Mouse (Mus musculus): ENCODE measurements around the gene Pxk. TPM values are rescaled to one million over a fixed set of nuclear protein-coding genes. Genes with fewer than 3 reads are reported as not detected.

The Pxk gene
- total RNA-seq, 2 experiments from 2014 or later: 21.4 to 26.2 TPM

DNA sequence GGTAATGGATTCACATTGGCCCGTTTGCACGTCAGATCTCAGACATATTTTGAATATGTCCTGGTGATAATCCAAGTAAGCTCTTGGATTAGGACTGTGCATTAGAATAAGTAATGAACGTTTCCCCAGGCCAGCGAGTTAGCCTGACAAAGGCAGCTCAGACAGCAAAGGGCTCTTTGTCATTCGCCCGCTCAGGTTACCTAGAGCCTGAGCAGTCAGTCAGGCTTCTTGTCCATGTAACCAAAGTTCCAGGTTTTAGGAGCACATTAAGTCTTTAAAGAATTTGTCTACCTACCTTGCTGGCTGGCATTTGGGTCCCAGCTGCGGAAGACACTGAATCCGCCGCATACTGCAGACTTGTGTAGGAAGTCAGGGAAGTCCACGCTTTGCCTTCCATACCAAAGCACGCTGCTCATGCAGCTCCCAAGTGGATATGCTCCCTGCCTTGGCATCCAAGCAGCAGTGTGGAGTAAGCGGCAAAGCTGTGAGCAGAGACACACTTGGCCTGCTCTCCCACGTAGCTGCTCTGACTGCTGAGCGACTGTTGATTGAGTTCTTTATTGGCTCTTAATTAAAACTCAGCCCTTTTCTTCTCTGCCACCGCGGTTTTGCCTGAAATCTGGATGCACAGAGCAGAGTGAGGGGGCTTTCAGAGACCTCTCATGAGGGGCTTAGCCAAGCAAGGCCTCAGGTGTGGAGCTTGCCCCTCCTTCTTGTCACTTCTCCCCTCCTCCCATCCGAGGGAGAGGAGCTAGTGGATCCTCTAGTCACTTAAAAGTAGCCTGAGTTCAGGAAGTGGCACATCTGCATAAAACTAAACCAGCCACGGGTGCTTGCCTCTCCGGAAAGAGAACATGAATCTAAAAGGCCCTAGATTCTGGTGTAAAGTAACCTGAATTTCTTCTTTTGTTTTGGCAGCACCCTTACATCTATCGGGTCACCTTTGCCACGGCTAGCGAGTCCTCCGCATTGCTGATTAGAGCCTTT is 42.0 kb downstream of the Pxk start:
- intact Hi-C loops (cut with DNase I): no loop called here
- DNase-seq: no peak

DNA sequence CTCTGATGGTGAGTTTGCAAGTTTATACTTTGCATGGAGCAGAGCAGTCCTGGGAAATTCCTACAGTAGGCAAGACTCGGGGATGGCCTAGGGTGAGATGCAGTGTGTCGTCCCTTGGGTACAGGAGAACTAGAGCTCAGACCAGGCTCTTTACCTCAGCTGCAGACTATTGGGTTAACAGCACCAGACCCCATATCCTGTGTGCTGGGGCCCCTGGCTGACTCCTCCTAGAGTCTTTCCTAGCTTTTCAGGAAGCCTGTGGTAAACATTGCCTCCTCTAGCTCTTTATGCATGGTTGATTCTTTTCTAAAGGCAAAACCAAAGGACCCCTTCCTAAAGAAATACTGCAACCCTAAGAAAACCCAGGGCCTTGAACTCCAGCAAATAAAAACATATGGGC is 43.1 kb downstream of the Pxk start:
- no peak for DNase-seq
- intact Hi-C loops (cut with DNase I): no loop called here

DNA sequence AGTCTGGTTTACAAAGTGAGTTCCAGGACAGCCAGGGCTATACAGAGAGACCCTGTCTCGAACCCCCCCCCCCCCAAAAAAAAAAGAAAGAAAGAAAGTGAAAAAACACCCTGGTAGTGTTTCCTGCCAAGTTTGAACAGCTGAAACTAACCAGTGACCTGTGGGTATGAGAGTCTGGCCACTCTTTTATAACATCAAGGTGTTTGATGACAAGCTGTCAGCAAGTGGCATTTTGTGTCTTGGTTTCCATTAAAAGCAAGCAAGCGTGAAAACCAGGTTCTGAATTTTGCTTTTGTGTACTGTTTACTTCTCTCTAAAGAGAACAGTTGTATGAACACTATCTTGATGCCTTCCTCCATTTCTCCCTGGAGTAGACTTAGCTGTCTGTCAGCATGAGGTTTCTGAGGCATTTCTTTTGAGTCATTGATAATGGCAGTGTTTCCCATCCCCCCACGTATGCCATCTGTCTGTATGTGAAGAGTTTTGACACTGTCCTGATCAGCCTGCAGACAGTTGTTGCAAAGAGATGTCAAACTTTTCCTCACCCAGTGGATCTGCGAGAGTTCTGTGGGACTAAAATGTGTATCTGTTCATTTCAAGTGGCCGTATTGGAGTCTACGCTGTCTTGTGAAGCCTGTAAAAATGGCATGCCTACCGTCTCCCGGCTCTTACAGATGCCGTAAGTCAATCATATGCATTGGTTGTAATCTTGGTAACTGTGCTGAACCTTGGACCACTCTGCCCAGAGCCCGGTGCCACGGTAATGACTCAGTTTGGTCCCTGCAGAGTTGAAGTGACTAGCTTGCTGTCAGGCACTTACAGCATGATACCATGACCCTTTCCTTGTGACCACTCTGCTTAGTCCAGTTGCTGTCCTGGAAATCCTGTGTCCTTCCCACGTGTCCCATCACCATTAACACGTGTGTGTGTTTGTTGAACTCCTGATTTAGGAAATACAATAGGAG is 47.9 kb downstream of the Pxk start:
- DNase-seq: peak in 1 of 2 experiments; percentile 44
- intact Hi-C loops (cut with DNase I): no loop called here

DNA sequence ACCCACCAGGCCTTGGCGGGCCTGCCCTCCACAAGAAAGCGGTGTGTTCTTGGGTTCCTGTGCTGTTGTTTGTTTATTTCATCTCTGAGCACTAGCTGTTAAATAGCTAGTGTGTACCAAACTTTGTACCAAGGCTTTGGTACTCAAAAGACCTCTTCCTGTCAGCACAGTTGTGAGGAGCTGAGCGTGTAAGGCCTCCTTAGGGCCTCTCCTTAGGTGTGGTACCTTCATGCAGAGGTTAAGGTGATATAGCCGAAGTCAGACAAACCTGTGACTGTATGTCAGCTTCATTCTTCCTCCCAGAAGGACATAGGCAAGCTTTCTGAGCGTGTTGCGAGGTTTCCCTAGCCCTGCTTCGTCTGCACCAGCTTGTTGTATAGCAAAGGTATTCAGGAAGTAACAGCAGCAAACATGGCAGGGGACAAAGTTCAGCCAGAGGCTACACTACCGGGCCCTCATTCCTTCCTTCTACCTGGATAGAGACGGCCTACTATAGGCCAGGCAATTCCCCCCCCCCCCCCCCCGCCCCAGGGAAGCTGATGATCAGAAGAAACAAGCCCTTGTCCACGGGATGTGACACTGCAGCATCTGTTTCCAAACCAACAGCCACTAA is 48.7 kb downstream of the Pxk start:
- intact Hi-C loops (cut with DNase I): no loop called here
- DNase-seq: no peak

DNA sequence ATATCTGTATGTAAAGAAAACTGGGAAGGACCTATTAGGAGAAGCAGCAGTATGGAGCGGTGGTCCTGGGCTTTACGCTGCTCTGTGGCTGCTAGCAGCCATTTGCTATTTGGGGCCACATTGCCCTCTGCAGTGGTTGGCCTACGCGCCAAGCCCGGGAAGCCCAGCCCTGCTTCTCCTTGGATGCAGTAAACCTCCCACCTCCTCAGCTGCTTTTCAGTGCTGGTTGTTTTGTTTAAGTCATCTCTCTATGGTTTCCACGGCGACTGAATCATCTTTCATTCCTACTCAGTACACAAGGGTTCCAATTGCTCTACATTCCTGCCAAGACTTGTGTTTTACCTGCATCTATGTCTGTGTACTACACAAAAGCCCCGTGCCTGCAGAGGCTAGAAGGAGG is 50.8 kb downstream of the Pxk start:
- DNase-seq: no peak
- intact Hi-C loops (cut with DNase I): no loop called here

DNA sequence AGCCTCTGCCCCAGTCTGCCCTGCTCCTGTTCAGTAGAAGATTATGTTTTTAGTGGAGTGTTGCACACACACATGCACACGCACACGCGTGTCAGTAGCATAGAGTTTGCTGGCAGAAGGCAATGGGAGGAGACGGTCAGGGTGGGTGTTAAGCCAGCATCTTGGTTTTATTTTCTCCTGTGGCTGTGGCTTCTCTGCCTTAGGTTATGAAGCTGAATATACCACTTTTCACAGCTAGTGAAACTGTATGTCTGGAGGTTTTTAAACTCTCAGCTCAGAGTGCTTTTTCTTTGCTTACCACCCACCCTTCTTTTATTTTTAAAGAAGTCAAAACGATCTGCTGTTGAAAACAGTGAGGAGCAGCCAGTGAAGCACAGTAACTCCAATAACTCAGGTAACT is 53.7 kb downstream of the Pxk start:
- intact Hi-C loops (cut with DNase I): loop anchor here (5.0 kb wide), 1 partner anchor 189 kb away; no protein-coding TSS in a partner anchor
- DNase-seq: no peak

DNA sequence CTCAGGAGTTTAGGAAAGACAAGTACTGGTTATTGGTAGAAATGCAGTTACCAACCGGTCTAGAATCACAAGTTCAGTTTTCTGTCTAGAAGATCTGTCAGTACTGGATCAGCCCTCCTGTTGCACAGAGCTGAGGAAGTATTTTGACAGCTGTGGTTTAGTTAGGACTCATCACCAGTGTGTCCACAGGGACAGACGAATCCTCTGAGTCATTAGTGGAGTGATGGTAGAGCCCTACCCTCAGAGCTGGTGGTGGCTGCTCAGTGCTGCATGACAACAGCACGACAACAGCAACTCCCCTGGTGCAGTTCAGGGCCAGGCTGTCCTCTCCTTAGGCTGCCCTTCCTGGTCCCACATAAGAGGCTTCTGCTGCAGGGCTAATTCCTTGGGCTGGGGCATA is 56.1 kb downstream of the Pxk start:
- no peak for DNase-seq
- intact Hi-C loops (cut with DNase I): loop anchor here (5.0 kb wide), 1 partner anchor 192 kb away; no protein-coding TSS in a partner anchor

DNA sequence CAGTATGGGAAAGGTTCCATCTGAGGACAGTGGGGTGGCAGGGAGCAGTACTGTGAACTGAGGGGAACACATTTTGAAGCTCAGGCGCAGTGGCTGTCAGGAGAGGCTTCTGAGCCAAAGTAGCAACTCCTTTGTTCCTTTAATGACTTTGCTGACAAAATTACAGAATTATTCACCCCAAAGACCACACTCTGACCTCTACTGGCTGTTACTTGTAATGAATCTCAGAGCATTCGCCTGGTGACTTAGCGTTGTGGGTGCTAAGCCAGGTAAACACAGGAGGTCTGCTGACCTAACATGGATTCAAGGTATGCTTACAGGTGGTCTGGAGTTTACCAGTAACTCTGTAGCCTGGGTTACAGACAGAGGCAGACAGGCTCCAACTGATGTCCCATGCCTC is 58.9 kb downstream of the Pxk start:
- intact Hi-C loops (cut with DNase I): loop anchor here (1.0 kb wide), 1 partner anchor 65 kb away; no protein-coding TSS in a partner anchor
- DNase-seq: peak in 1 of 2 experiments; percentile 23

DNA sequence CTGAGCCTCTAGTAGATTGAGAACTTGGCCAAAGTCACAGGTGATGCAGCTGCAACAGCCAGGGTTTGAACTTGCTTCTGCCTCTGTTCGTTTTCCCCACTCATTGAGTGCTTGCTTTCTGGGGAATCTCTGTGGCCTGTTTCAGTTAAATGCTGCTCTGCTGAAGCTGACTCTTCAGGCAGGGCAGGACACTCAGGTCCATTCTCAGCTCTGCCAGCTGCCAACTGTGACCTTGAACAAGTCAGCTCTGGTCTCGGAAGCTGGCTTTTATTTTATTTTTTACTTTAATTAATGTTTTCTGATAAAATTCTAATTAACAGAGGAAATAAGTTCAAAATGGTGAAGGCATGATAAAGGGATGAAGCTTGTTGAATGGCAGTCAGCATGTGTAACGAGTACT is 60.7 kb downstream of the Pxk start:
- DNase-seq: no peak
- intact Hi-C loops (cut with DNase I): no loop called here

DNA sequence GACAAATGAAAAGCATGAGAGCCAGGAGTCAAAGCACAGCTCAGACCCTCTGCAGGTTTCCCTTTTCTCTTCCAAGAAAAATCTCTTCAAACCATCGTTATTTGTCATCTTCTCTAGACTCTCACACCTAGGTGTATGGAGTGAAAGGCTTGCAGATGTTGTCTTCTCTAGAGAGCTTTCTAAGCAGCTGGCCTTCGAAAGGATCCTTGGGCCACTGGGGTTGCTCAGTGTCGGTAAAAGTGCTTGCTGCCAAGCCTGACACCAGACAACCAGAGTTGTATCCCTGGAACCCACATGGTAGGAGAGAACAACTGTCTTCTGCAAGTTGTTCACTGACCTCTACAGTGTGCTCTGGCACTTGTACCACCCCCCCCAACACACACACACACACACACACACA is 61.1 kb downstream of the Pxk start:
- intact Hi-C loops (cut with DNase I): no loop called here
- DNase-seq: no peak

DNA sequence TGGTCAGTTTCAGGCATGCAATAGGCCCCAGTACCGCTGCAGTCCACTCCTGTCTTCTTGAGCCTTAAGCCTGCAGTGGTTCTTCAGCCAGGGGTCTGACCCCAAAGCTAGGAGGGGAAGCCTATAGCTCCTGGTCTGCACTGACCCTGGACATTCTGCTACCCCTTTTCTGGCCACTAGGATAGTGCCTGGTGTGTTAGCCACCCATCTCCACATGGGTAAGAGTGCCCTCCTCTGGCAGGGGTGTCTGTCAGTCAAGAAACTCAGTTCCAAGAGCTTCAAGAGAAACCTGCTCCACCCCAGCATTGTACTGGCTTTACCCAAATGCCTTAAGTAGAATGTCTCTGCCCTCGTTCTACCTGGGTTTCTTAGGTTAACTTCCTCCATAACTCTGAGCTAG is 63.8 kb downstream of the Pxk start:
- DNase-seq: peak; percentile 20 to 61
- intact Hi-C loops (cut with DNase I): loop anchor here (10.0 kb wide), 1 partner anchor 347 kb away; the partner anchor contains the start of gene Flnb

DNA sequence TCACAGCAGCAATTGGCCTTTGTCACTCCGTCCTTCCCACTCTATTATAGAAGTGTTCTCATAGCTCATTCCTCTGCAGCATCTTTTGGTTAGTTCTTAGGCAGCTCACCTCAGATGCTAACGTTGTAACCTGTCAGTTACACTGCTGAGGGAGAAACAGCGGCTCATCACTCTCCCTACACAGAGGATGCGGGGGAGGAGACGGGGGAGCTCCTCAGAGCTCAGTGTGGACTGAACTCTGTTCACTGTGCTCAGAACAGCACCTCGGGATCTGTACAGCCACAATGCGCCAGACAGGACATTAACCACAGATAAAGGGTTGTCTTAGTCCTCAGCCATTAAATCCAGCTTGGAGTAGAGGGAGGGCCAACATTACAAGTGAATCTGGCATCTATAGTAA is 66.5 kb downstream of the Pxk start:
- intact Hi-C loops (cut with DNase I): loop anchor here (10.0 kb wide), 1 partner anchor 350 kb away; the partner anchor contains the start of gene Flnb

DNA sequence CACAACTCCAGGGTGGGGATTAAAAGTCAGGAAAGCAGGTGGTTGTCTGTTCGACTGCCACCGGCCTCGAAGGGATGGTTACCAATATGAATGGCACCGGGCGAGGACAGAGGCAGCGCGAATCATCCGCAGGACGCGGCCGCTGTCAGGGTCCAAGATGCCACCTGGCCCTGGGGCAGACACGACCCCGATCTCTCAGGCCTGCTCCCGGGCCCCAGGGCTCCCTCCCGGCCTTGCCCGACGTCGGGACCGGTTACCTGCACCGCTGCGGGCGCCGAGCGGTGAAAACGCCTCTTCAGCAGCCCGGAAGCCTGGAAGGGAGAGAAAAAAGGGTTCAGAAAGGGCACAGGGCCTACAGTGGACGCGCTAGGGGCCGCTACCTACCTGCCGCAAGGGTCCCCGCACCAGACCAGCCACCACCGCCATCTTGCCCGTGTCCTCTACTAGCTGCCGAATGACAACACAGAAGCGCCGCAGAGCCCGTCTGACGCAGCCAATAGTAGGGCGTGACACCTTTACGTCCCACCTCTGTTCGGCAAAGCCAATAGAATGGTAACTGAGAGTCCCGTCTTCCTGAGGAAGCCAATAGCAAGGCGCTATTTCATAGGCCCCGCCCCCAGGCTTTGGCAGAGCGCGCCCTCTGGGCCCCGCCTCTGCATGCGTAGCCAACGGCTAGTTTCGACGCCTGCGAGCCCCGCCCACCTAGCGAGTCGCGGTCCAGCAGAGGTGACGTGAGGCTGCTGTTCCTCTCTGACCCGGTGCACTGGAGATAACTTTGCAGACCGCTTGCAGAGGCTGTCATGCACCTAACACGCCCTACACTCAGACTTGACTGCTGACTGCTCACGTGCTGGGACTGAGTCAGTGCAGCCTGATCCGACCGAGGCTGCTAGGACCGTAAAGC is 74.7 kb downstream of the Pxk start, which contains the start of gene Pdhb:
Pdhb (minus strand) TSS at position 519 of the 904 bp plus-strand sequence.
- peak; percentile 100 for DNase-seq
- intact Hi-C loops (cut with DNase I): loop anchor here (2.0 to 10.0 kb wide), 3 partner anchors 42 to 172 kb away; partner anchors contain the start of genes Acox2 and Kctd6

More for the DNA sequence above, 66.5 kb downstream of the Pxk start:
- DNase-seq: no peak

DNA sequence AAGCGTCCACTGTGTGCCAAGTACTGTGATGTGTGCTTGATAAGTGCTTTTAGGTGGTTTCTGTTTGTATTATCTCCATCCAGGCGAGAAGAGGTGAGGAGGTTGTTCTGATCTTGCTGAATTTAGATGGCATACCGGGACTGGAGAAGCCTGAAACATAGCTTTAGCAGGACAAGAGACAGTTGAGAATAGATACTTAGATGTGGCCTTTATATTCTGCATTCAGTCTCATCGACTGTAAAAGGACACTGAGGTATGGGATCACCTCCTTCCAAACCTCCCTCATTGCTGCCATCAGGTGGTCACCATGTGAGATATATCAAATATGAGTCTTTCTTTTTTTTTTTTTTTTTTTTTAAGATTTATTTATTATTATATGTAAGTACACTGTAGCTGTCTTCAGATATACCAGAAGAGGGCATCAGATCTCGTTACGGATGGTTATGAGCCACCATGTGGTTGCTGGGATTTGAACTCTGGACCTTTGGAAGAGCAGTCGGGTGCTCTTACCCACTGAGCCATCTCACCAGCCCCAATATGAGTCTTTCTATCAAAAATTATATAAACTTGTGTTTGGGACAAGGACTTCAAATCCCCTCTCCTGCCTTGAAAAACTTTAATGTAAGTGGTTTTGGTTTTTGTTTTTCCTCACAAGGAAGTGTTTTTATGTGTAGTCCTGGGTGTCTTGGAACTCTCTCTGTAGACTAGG is 75.7 kb downstream of the Pxk start:
- intact Hi-C loops (cut with DNase I): loop anchor here (2.0 to 10.0 kb wide), 3 partner anchors 41 to 171 kb away; partner anchors contain the start of genes Acox2 and Kctd6
- peak in 1 of 2 experiments; percentile 44 for DNase-seq

DNA sequence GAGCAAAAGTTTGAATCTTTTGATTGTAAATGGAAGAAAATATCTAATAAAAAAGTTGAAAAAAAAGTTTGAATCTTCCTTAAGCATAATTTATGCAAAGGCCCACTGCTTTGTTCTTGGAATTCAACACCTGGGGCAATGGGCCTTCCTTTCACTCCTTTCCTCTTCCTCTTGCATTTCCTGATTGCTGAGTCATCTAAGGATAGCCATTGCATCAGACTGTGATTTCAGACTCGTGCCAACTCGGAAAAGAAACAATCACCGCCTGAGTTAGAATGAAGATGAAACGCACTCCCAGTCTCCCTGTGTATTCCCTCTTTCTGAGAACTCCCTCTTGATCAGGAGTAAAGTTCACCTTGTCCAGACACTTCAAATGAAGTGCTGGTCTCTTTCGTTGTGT is 76.6 kb downstream of the Pxk start:
- intact Hi-C loops (cut with DNase I): loop anchor here (5.0 to 10.0 kb wide), 2 partner anchors 83 to 170 kb away; partner anchors contain the start of gene Acox2
- peak in 1 of 2 experiments; percentile 18 for DNase-seq

DNA sequence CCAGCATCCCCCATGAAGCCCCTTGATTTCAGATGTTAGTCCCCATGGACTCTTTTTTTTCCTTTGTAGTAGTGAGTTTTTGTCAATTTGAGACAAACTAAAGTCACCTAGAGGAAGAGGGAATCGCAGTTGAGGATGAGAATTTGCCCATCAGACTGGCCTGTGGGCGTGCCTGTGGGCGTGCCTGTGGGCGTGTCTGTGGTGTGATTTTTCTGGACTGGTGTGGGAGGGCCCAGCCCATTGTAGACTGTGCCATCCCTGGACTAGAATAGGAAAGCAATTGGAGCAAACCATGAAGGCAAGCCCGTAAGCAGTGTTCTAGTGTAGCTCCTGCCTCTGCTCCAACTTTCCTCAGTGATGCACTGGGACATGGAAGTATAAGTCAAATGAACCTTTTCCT is 78.2 kb downstream of the Pxk start:
- peak in 1 of 2 experiments; percentile 30 for DNase-seq
- intact Hi-C loops (cut with DNase I): loop anchor here (10.0 kb wide), 1 partner anchor 169 kb away; no protein-coding TSS in a partner anchor

DNA sequence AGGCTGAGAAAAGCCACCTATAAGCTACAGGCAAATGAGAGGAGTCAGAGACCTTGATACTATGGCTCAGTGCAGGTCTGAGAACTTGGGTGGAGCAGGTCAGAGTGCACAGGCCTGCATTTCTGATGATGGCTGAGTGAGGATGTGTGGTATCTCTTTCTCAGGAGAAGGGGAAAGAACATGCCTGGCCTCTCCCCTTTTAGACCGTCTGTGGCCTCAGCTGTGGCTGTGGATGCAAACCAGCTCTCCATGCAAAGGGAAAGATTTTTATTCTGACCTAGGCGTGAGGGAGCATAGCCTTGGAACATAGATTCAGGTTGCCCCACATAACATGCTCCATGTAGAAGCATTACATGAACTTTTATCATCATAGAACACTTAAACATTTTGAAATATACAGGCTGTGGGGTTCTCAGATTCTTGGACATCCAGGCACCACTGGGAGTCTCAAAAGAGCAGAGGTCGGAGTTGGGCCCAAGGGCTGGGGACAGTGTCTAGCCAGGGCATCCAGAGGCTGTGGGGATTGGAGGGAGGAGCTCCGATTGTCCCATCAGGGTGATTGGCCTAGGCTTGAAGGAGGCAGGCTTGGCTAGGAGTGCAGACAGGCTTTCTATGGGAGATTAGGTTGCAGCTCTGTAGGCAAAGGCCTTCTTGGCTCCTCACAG is 82.5 kb downstream of the Pxk start:
- intact Hi-C loops (cut with DNase I): no loop called here
- DNase-seq: no peak

DNA sequence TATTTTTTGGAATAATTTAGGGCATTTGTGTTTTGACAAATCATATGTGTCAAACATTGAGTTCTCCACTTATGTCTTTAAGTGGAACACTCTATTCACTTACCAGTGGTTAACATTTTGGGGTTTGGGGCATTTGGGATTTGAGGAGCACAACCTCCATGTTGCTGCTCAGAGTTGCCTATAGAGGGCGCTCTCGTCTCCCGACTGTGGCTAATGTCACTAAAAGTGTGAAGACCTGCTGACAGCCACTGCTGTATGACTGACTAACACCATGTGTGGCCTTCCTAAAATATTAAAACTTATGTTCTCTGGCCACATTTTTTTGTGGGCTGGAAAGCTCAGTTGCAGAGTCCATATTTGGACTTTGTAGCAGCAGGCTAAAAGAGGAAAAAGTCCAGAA is 85.3 kb downstream of the Pxk start:
- intact Hi-C loops (cut with DNase I): no loop called here
- no peak for DNase-seq
